Mouse (Mus musculus) lung, embryonic 16.5 days (tissue): ENCODE measurements around the gene Rack1. TPM values are rescaled to one million over a fixed set of nuclear protein-coding genes. Genes with fewer than 3 reads are reported as not detected.
"Not testable (repeated sequence)": the region's sequence is repeated elsewhere in the genome, so short reads cannot be mapped to it uniquely, and the experiment has no call there.

Experiments used
- ATAC-seq: fragments of 200-750 bp; cut with Nextera tagmentation; 2 replicates; pipeline ENCODE4 v1.8.0; 2017; ENCODE audit warnings: low read depth, mild to moderate bottlenecking, moderate library complexity
- H3K27ac ChIP-seq: fragments of 300-500 bp; sonication (generic); 2 replicates; pipeline ENCODE4 v1.5.1; 2014; ENCODE audit warnings: mild to moderate bottlenecking, control low read depth, low read length
- H3K27me3 ChIP-seq: fragments of 300-500 bp; sonication (generic); 2 replicates; pipeline ENCODE4 v1.6.1; 2014; ENCODE audit warnings: low read depth, low read length, mixed read lengths; ENCODE audit not compliant: control insufficient read depth, insufficient read depth
- H3K36me3 ChIP-seq: fragments of 300-500 bp; sonication (generic); 2 replicates; pipeline ENCODE4 v1.6.1; 2014; ENCODE audit warnings: low read length; ENCODE audit not compliant: control insufficient read depth, insufficient read depth
- H3K4me1 ChIP-seq: fragments of 300-500 bp; sonication (generic); replicated peaks from 2 replicates; pipeline ENCODE4 v1.6.1; 2014; ENCODE audit warnings: low read length, mixed read lengths; ENCODE audit not compliant: control insufficient read depth, insufficient read depth
- H3K4me2 ChIP-seq: fragments of 300-500 bp; sonication (generic); 2 replicates; pipeline ENCODE4 v1.6.1; 2014; ENCODE audit warnings: low read depth, low read length, control low read depth
- H3K4me3 ChIP-seq: fragments of 300-500 bp; sonication (generic); 2 replicates; pipeline ENCODE4 v1.5.1; 2014; ENCODE audit warnings: mild to moderate bottlenecking, low read length, control low read depth
- H3K9ac ChIP-seq: fragments of 300-500 bp; sonication (generic); 2 replicates; pipeline ENCODE4 v1.6.1; 2014; ENCODE audit warnings: low read length, control low read depth
- H3K9me3 ChIP-seq: fragments of 300-500 bp; sonication (generic); 2 replicates; pipeline ENCODE4 v1.6.1; 2016; ENCODE audit warnings: low read length; ENCODE audit not compliant: control insufficient read depth
- WGBS: fragments of 180-500 bp; shearing (Covaris S2); extraction: QIAGEN DNeasy Blood & Tissue Kit; methylation state at CpG from one replicate; pipeline ENCODE4 v1.1.7; 2014; 5-methylcytosine and 5-hydroxymethylcytosine counted together
- polyA plus RNA-seq: library from polyadenylated mRNA; unstranded; fragments of >200 nt; fragmentation: Nextera tagmentation; extraction: Ambion mirVana; gene quantifications from 2 replicates; pipeline ENCODE4 v1.2.1, GENCODE M21; 2015

Gene Rack1
- polyA plus RNA-seq, 1 experiment from 2014 or later: 657 TPM

DNA sequence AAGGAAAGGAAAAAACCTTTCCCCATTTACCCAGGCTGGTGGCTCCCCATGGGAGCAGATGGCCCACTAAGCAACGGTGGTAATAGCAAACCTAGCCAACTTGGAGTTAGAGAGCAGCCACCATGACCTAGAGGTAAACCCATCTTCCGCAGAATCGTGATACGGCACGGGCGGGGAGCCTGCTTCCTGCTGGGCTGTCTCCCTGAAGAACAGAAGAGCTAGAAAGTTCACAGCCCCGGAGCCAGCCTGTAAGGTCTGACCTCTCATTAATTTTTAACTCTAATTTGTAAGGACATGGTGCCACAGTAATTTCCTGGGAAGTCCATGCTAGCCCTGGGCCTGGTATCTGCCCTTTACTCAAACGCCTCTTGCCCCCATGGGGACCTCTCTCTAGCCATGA, 9.2 kb upstream of the Rack1 start:
- Histone ChIP-seq H3K27me3 (no peaks in the 10 kb centered on the region), H3K4me1 (no peaks in the 10 kb centered on the region), H3K4me2 (no peak overlapping the region), H3K27ac (no peak overlapping the region), H3K4me3 (no peak overlapping the region), H3K9ac (no peak overlapping the region), H3K9me3 (no peaks in the 10 kb centered on the region), H3K36me3 (no peaks in the 10 kb centered on the region)
- ATAC-seq: no peak
- 59% methylated on average over 8 of the region's 8 CpGs for WGBS

DNA sequence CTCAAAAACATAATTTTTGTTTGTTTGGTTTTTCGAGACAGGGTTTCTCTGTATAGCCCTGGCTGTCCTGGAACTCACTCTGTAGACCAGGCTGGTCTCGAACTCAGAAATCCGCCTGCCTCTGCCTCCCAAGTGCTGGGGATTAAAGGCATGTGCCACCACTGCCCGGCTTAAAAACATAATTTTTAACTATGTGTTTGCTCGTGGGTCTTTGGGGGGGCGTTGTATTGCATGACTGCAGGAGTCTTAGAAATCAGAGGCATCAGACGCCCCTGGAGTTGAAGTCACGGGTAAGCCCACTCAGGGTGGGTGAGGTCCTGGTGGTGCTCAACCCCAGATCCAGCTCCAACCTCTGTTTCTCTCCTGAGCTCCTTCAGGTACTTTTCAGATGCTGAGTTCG, 8.2 kb upstream of the Rack1 start:
- ATAC-seq, H3K4me1 ChIP-seq, H3K9ac ChIP-seq, H3K9me3 ChIP-seq, H3K4me2 ChIP-seq, H3K27ac ChIP-seq, H3K36me3 ChIP-seq, H3K4me3 ChIP-seq, H3K27me3 ChIP-seq: not testable (repeated sequence)
- WGBS: 84% methylated on average over 9 of the region's 9 CpGs

DNA sequence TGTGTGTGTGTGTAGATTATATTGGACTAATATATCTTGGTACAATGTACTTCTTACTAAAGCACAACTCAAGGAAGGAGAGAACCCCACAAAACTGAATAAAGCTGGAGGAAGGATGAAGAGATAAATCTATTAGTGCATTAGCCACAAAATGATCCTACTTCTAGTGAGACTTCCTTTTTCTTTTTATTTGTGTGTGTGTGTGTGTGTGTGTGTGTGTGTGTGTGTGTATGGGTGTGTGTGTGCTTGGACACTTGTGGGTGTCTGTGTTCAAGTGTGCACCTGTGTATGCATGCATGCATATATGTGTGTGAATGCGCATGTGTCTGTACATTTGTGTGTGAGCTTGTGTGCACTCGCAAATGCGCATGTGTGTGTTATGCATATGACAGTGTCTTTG, 6.9 kb upstream of the Rack1 start:
- 96% methylated on average over 3 of the region's 3 CpGs for WGBS
- no peak overlapping the region for H3K4me3 ChIP-seq
- no peaks in the 10 kb centered on the region for H3K4me1 ChIP-seq
- no peak overlapping the region for H3K4me2 ChIP-seq
- no peak for ATAC-seq
- H3K27ac ChIP-seq: no peak overlapping the region
- no peaks in the 10 kb centered on the region for H3K36me3 ChIP-seq
- no peaks in the 10 kb centered on the region for H3K27me3 ChIP-seq
- H3K9me3 ChIP-seq: no peaks in the 10 kb centered on the region
- no peak overlapping the region for H3K9ac ChIP-seq

DNA sequence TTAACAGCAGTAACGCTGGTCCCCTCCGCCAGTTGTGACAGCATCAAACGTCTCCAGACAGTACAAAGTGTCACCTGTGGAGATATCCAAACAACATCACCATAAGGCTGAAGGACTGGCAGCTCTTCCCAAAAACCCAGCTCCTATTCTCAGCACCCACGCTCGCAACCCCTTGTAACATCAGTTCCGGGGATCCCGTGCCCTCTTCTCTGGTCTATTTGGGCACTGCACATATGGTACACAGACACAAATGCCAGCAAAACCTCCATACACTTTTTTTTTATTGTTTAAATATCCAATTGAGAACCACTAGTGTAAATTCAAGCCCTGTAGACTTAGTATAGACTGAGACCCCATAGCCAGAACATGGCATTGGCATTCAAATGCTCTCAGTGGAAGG, 4.9 kb upstream of the Rack1 start:
- no peaks in the 10 kb centered on the region for H3K27me3 ChIP-seq

DNA sequence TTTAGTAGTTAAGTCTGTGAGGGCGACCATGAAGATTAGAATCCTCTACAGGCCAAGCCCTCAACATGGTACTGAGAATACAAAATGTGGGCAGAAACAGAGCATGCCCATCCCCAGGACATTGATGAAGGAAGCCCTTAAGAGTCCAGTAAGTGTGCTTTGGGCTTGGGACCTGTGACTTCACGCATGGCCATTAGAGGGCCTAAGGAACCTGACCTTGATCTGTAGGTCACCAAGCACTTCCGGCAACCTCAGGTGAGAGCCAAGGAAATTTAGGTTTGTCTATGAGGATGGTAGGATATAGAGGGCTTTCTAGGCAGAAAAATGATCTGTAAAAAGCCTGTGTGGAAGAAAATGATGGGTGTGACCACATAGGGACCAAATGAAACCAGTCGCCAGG, 3.8 kb upstream of the Rack1 start:
- Histone ChIP-seq H3K4me3 (no peak overlapping the region), H3K9ac (no peak overlapping the region), H3K4me1 (peaks cover 6% of the 10 kb centered on the region), H3K9me3 (no peaks in the 10 kb centered on the region), H3K4me2 (no peak overlapping the region), H3K36me3 (no peaks in the 10 kb centered on the region), H3K27ac (no peak overlapping the region), H3K27me3 (no peaks in the 10 kb centered on the region)
- ATAC-seq: no peak
- 67% methylated on average over 4 of the region's 4 CpGs for WGBS

More for the DNA sequence above, 4.9 kb upstream of the Rack1 start:
- no peak overlapping the region for H3K27ac ChIP-seq
- H3K4me1 ChIP-seq: peaks cover 6% of the 10 kb centered on the region
- WGBS: 89% methylated on average over 7 of the region's 7 CpGs
- H3K4me3 ChIP-seq: no peak overlapping the region
- H3K9ac ChIP-seq: no peak overlapping the region
- ATAC-seq: no peak
- no peak overlapping the region for H3K4me2 ChIP-seq
- H3K36me3 ChIP-seq: no peaks in the 10 kb centered on the region
- H3K9me3 ChIP-seq: no peaks in the 10 kb centered on the region

DNA sequence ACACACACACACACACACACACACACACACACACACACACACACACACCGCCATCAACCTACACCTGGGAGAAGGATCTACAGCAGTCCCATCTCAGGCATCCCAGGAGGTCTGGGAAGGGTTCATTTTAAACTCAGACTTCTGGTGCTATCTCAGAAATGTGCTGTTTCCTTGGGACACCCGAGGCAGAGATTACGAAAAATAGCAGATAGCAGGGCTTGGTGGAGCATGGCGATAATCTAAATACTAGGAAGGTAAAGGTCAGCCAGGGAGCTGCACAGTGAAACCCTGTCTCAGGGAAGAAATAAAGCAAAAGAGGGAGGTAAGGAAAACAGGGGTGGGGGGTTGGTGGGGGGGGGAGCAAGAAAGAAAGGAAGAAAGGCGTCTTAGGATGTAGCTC, 2.8 kb upstream of the Rack1 start:
- no peak overlapping the region for H3K9ac ChIP-seq
- H3K27me3 ChIP-seq: no peaks in the 10 kb centered on the region
- WGBS: 74% methylated on average over 5 of the region's 5 CpGs
- no peak overlapping the region for H3K4me3 ChIP-seq
- no peak overlapping the region for H3K27ac ChIP-seq
- no peaks in the 10 kb centered on the region for H3K9me3 ChIP-seq
- 0 out of 2 replicates have a peak, but pooled peaks cover 2% of the 10 kb centered on the region for H3K36me3 ChIP-seq
- H3K4me1 ChIP-seq: peaks cover 16% of the 10 kb centered on the region
- no peak overlapping the region for H3K4me2 ChIP-seq
- ATAC-seq: no peak

DNA sequence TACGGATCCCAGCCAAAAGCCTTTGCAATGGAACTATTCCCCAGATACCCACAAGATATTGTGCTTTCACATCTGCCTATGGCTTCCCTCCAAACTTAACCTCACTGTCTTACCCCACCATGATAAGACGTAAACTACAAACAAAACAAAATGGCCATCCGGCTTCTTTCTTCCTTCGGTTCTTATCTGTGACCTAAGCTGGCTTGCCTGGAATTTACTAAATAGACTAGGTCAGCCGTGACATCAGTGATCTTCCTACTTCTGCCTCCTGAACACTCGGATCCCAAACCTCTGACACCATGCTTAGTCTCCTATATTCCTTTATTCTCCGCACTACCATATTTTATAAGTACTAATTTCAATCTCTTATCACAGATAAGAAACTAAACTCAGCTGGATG, 1.8 kb upstream of the Rack1 start:
- Histone ChIP-seq H3K36me3 (peaks cover 7% of the 10 kb centered on the region), H3K4me3 (no peak overlapping the region), H3K27me3 (no peaks in the 10 kb centered on the region), H3K4me2 (peak overlapping the region; percentile 95; the same call in 1 of the 2 replicates), H3K4me1 (peaks cover 17% of the 10 kb centered on the region), H3K9me3 (no peaks in the 10 kb centered on the region), H3K27ac (no peak overlapping the region), H3K9ac (no peak overlapping the region)
- 74% methylated on average over 7 of the region's 7 CpGs for WGBS
- ATAC-seq: no peak

DNA sequence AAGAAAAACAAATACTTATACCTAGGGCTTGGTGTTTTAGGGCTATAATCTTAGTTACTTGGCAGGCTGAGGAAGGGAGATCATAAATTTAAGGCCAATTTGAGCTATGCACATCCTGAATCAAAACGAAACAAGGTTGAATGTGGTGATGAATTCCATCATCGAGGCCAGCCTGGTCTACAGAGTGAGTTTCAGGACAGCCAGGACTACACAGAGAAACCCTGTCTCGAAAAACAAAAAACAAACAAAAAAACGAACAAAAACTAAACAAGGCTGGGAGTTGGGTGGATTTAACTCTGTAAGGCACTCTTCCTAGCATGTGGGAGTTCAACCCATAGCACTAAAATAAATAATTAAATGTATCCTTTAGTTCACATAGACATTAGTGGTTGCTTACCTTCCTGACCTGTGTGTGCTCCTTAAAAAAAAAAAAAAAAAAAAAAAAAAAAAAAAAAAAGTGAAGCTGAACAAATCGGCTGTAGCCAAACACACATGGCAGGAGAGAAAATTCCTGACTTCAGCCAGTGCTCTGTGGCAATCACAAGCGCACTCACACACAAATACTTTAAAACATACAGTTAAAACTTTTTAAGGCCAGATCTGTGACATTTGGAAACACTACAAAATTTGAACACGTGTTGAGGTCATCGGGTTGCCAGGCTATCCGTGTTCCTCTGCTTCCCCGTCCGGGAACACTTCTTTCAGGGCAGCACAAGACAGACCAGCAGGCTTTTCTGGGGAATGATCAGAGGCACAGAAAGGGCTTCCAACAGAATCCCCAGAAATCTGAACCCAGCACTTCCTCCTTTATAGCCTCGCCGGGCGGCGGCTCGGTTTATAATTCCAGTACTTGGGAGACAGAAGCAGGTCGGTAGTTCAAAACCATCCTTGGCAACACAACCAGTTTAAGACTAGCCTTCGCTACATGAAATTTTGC, 880 bp upstream of the Rack1 start:
- no peaks in the 10 kb centered on the region for H3K9me3 ChIP-seq
- peak; percentile 26 for ATAC-seq
- 5% methylated on average over 18 of the region's 18 CpGs for WGBS
- peak overlapping the region; percentile 95 for H3K4me2 ChIP-seq
- H3K36me3 ChIP-seq: peaks cover 16% of the 10 kb centered on the region
- H3K27ac ChIP-seq: peak overlapping the region; percentile 100
- H3K27me3 ChIP-seq: no peaks in the 10 kb centered on the region
- H3K4me1 ChIP-seq: peaks cover 17% of the 10 kb centered on the region
- H3K4me3 ChIP-seq: peak overlapping the region; percentile 88
- peak overlapping the region; percentile 91 for H3K9ac ChIP-seq

DNA sequence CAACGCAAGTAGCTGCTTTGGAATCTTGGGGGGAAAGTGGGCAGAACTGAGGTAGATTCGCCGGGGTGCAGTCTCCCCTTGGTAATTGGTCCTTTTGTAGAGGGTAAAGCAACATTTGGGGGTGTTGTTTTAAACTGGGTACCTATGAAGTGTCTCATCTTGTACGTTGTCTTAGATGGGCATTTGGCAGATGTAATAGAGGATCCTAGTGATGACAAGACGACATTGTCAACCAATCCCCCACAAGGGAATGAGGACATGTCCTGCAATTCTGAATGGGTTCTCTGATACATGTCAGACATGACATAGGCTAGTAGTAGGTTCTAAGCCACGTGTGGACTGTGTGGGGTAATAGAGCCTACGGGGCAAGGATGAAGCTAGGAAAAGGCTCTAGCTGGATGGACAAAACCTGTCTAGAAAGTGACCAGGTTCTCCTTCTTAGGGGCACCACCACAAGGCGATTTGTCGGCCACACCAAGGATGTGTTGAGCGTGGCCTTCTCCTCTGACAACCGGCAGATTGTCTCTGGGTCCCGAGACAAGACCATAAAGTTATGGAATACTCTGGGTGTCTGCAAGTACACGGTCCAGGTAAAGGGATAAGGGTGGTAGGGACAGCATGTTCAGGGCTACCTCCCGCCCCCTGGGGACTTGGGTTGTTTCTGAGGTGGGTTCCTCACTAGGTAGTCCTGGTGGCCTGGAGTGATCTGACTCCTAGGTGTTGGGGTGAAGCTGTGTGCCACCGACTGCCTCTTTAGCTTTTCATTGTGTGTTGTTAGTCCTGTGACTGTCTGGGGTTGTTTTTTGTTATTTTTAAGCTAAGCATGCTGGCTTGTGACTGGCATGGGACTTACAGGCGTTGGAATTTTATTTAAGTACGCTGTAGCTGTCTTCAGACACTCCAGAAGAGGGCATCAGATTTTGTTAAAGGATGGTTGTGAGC, 2.0 kb downstream of the Rack1 start:
- Histone ChIP-seq H3K9me3 (no peaks in the 10 kb centered on the region), H3K36me3 (peaks cover 40% of the 10 kb centered on the region), H3K4me3 (peak overlapping the region; percentile 88), H3K27me3 (no peaks in the 10 kb centered on the region), H3K9ac (peak overlapping the region; percentile 91), H3K27ac (no peak overlapping the region), H3K4me2 (peak overlapping the region; percentile 95), H3K4me1 (peaks cover 17% of the 10 kb centered on the region)
- no peak for ATAC-seq
- WGBS: 61% methylated on average over 17 of the region's 17 CpGs
